Mouse (Mus musculus): ENCODE measurements around the gene Cep295.
"Not testable (repeated sequence)": the region's sequence is repeated elsewhere in the genome, so short reads cannot be mapped to it uniquely, and the experiment has no call there.

The Cep295 gene

DNA sequence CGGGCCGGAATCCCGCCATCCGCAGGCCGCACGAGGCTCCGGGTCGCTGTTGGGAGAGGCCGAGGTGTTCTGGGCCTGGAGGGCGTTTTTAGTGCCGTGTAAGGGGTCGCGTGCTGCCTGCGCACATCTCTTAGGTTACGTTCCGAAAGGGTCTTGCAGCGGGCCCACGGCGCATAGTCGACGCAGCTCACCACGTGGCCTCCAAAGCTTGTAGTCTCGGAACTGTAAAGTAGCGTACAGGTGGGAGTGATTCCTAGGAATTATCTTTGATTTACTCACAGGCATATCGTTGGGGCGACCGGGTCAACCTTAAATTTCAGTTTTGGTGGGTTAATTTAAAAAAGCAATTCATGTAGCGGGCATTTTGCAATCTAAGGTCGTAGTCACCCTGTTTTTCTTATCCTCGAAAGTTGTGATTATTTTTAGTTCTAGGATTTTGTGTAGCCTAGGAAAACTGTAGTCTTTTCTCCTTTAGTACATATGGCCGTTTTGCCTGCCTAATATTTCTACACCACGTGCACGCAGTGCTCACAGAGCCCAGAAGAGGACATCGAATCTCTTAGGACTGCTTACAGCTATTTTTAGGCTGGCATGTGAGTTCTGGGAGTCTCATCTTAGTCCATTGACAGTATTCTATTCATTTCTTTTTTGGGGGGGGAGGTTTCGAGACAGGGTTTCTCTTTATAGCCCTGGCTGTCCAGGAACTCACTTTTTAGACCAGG is 51.0 kb downstream of the Cep295 start, which contains the start of gene 4931406C07Rik:
4931406C07Rik (minus strand) TSS at position 51 of the 722 bp plus-strand sequence.
- DNase-seq (ENCODE audit: low read depth, low spot score), result peak; percentile 21

DNA sequence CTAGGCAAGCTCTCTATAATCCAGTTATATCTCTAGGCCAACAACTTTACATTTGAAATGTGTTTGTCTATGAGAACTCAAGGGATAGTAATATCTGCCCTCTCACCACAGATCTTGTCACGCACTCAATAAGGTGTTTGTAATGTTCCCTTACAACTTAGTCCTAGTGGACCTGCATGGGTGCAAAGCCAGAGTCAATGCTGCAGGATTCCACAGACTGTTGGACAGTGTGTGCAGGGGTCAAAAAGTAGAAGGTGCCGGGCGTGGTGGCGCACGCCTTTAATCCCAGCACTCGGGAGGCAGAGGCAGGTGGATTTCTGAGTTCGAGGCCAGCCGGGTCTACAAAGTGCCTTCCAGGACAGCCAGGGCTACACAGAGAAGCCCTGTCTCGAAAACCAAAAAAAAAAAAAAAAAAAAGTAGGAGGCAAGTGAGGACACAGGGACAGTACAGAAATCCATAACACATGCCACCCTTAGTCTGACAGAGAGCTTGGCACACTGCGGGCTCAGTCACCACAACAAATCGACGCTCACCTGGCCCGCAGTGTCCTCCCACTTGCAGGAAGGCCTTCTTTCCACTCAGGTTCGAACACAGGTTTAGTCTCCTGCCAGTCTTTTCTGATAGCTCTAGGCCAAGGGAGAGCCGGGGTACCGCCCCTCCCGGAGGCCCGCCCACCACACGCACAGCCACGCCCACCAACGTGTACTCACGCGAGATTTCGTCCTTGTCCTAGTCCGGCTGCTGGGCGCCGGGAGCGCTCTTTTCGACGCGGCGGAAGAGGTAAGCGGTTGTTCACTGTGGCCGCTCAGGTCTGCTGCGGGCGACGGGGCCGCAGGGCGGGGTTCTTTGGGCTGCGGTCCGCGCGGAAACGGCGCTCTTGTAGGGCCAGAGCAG is 51.8 kb downstream of the Cep295 start, which contains the start of gene Taf1d:
Taf1d (plus strand) TSS at position 712 of the 895 bp plus-strand sequence.
- DNase-seq (ENCODE audit: low read depth, low spot score), result peak; percentile 97

DNA sequence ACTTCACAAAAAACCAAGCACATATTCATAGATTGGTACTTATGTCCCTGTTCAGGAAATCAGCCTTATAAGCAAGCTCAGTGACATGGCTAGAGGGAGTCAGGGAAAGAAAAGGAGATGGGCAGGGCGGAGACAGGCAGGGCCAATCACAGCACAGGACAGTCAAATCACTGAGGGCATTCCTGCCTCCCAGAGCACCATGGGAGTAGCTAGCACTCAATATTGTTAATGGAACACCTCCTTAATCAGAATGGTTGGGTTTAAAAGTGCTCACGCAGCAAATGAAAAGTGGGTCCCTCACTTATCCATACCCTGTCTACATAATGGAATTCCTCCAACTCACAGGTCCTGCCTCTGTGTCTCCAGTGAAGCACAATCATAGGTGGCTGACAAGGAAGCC is 54.7 kb downstream of the Cep295 start:
- no peak for DNase-seq (ENCODE audit: low read depth, low spot score)

DNA sequence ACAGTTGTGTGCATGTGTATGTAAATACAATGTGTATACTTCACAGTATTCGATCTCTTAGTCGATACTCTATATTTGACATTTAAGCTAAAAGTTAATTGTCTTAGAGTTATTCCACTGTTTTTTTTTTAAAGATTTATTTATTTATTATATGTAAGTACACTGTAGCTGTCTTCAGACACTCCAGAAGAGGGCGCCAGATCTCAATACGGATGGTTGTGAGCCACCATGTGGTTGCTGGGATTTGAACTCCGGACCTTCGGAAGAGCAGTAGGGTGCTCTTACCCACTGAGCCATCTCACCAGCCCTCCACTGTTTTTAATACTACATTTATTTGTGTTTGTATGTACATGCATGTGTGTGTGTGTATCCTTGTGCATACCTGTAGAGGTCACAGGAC is 55.6 kb downstream of the Cep295 start:
- DNase-seq (ENCODE audit: low read depth, low spot score), result not testable (repeated sequence)

DNA sequence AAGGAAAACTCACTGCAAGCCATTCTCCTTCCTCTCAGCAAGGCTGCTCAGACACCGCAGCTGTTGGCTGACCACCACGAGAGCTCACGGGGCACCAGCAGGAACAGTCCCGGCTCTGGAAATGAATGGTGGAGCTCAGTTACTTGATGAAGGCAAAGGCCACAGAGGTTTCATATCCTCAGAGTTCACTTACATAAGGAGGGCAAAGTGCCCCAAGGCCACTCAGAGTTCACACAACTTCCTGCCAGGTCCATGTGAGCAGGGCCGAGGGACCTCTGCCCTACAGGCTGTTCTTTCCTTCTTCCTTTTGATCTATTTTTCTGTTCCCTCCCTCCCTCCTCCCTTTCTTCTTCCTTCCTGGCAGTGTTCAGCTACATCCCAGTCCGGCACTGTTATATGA is 56.2 kb downstream of the Cep295 start:
- DNase-seq (ENCODE audit: low read depth, low spot score), result no peak

DNA sequence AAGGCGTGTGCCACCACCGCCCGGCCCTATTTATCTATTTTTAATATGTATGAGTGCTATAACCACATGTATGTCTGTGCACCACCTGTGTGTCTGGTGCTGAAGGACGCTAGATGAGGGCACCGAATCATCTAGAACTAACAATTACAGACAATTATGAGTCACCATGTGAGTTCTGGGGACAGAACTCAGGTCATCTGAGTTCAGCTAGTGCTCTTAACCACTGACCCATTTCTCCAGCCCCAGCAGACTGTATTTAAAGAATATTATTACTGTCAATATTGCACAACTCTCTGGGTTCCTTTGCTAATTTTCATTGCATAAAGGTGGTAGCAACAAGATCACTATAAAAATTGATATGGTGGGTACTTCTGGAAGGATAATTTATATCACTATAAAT is 57.5 kb downstream of the Cep295 start:
- no peak for DNase-seq (ENCODE audit: low read depth, low spot score)

DNA sequence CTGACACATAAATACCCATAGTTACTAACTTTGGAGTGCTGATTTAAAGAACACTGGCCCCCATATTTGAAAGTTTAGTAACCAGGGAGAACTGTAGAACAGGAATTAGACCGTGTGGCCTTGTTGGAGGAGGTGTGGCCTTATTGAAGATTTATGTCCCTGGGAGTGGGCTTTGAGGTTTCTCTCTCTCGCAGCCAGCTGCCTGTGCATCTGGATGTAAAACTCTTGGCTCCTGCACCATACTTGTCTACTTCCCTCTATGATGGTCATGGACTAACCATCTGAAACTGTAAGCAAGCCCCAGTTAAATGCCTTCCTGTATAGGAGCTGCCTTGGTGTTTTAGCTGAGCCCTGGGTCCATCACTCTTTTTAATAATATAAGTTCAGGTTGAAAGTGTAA is 59.1 kb downstream of the Cep295 start:
- DNase-seq (ENCODE audit: low read depth, low spot score), result no peak

DNA sequence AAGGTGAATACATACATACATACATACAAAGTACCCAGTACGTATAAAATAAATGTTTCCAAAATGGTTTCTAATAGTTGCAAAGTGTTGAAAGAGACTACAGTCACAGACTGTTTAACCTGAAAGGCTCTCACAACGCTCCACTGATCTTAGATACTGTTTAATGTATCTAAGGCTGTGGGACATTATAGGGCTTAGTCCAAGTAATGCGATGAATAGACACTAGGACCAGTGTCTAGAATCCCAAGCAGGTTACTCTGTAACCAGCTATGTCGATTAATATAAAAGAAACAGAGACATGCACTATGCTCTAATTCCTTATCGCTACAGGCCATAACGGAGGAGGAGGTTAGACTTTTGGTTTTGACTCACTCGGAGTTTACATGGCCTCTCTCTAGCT is 60.5 kb downstream of the Cep295 start:
- DNase-seq (ENCODE audit: low read depth, low spot score), result no peak

DNA sequence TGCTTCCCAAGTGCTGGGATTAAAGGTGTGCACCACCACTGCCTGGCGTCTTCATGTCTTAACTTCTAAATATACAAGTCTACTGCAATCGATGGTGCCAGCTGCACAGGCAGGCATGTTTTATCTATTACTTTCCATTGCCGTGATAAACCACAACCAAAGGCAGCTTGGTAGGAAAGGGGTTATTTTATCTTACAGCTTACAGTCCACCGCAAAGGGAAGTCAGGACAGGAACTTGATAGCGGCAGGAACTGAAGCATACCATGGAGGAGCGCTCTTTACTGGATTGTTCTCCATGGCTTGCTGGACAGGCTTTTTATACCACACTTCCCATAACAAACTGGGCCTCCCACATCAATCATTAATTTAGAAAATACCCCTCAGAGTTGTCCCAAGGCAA is 68.3 kb downstream of the Cep295 start:
- DNase-seq (ENCODE audit: low read depth, low spot score), result no peak

DNA sequence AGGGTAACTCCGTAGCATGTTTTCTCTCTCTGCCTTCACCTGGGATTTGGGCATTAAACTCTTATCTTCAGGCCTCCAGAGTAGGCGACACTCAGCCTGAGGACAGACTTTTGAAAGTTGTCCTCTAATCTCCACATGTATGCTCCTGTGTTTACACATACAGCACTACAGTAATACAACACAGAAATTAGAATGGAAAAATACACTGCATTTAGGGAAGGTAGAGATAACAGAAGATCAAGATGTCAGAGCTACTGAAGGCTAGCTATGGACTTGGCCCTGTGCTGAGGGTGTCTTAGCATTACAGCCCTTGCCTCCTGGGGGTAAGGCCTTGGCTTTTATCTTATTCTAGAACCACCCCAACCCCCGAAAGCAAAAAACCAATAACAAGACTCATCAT is 69.2 kb downstream of the Cep295 start:
- DNase-seq (ENCODE audit: low read depth, low spot score), result no peak

DNA sequence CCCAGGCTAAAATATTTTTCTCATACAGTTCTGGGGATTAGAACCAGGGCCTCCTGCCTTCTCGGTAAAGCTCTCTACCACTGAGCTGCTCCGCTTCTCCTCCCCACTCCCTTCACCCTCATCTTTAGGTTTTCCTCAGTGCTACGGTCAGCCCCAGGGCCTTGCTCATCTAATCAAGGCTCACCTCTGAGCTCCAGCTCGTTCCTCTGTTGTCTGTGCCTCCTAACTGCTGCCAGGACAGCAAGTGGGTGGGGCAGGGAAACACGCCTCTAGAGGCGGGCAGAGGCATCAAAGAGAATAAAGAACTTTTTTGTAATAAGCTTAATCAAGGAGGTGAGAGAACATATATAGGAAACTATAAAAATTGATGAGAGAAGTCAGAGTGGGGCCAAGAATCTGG is 69.7 kb downstream of the Cep295 start:
- DNase-seq (ENCODE audit: low read depth, low spot score), result no peak

DNA sequence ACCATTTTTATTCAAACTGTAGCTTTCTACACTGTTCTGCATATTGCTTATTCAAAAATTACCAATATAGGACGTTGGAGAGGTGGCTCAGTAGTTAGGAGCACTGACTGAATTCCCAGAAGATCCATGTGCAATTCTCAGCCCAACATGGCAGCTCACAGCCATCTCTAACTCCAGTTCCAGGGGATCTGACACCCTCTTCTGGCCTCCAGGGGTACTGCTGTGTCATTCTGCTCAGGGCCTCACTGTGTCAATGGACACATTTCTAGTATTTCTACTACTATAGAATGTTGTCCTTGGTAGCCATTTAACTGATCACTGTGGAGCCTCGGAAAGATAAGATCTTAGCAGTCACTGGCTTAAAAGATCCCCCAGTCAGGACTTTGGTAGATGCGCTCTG is 72.1 kb downstream of the Cep295 start:
- DNase-seq (ENCODE audit: low read depth, low spot score), result peak; percentile 48

DNA sequence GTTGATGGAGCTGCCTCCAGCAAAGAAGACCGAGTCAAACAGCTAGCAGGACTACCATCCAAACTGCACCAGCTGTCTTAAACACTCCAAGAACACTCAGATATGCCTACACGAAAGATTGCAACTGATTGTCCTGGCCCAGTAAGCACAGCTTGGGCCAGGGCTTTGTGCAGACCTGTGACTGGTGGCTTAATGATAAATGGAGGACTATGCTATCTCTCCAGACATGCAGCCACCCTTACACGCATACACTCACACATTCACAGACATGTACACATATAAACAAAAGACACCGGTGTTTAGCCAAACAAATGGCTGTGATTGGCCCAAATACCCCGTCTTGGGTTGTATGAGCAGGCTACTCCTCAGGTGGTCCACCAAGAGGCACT is 77.1 kb downstream of the Cep295 start:
- no peak for DNase-seq (ENCODE audit: low read depth, low spot score)

DNA sequence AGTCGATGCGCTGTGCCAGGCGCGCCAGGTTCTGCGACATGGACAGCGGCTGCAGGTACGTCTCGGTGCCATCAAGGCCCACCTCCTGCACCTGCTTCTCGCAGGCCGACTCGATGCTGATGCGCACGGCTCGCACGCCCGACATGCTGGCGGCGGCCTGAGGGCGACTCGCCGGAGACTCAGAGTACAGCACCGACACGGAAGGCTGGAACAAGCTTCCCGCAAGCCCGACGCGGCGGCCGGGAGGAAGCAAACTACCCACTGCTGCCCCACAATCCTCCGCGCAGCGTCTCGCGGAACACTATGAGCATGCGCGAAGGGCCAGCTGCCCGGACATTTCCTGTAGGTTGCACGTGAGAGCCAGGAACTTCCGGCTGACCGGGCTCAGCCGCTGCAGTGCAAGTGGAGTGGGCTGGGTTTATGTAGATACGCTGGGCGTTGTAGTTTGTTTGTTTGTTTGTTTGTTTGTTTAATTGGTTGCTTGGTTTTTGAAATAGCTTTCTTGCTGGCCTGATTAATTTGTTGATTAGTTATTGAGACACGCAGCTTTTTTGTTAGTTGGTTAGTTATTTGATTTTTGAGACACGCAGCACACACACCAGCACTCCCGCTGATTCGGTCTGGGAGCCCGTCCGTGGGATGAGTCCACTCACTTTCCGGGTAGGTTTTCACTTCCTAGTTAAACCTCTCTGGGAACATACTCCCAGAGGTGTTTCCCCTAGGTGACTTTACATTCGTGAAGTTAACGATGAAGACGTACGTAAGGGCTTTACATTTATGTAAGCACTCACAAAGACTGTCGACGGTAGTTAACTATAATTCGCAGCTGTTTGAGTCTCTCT is 77.7 kb downstream of the Cep295 start, which contains the start of gene Med17:
Med17 (minus strand) TSS at position 283 of the 842 bp plus-strand sequence.
- DNase-seq (ENCODE audit: low read depth, low spot score), result peak; percentile 95

DNA sequence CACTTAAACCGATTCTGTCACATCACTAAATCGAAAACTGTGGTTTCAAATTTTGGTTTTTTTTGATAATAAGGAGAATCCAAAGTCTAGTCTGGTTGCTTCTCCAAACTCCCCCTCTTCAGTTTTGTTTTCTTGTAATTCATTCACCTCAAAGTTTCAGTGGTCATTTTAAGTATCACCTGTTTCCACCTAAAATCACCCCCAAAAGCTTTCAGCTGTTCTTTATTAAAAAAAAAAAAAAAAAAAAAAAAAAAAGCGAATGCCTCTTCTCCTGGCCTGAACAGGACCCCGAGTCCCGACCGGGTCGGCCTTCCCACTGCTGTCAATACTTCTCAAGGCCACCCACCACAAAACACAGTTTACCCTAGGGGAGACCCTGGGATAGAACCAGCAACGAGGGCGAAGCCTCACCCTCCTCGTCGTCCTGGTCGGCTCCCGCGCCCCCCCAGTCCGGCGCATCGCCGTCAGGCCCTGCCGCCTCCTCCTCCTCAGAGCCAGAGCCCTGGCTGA is 78.4 kb downstream of the Cep295 start:
- no peak for DNase-seq (ENCODE audit: low read depth, low spot score)

DNA sequence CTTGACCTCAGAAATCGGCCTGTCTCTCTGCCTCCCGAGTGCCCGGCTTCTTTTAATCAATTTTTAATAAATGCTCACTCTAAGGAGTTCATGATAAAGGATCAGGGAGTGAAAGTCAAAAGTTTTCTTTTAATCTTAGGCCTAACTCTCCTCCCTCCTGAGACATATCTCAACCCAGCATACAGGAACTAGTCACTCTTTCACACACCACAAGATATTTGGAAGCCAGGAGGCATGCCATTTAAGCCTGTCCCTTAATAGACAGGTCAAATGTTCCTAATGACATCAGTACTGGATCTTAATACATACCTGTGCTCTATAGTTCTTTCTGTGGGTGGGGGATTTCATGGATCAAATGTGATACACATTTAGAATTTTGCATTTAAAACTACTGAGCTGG is 79.2 kb downstream of the Cep295 start:
- no peak for DNase-seq (ENCODE audit: low read depth, low spot score)

DNA sequence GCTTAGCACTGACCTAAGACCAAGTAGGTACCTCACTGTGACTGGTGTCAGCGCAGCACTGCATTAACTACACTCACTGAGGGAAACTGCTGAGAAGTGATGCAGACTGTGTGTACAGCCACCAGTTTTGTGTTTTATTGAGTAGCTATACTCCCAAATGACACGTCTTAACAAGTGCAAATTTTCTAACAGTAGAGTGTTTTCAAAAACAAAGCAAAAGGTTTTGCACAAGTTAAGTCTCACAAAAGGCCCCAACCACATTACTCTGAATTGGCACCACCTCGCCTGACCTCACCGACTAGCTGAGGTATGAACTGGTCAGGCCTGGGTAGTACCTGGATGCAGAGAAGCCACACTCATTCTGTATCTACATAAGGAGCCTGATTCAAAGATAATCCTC is 80.7 kb downstream of the Cep295 start:
- DNase-seq (ENCODE audit: low read depth, low spot score), result no peak

DNA sequence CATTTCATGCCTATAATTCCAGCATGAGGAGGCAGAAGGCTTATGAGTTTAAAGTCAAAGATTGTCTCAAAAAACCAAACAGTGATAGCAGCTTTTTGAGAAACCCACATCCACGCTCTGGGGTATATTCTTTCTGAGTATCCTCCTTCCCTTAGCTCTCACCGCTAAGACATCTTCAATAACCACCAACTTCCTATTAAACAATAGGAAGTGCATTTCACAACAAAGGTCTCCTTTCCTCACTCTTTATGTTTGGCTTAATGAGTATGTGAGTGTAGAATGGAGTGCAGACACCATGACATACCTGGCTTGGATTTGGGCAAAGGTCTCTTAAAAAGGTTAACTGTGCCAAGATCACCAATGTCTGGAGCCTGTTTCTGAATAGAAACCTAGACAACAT is 83.6 kb downstream of the Cep295 start:
- no peak for DNase-seq (ENCODE audit: low read depth, low spot score)
